ENCODE assay signal across 26 mouse cellular contexts in genomic region chr6:17497366-17497765, GRCm38 (mm10). TPM values are rescaled to one million over a fixed set of nuclear protein-coding genes. Genes with fewer than 3 reads are reported as not detected.
DNase-seq lines count a peak whose midpoint lies in the region; ATAC-seq and TF ChIP-seq lines count a peak whose summit lies in the region.
"Had no signal": no experiment of that assay in that cellular context is flagged by ENCODE, and none has a peak within 500 bp of the region (broad histone marks: within the 10 kb centered on the region; RNA-seq: fewer than 3 reads in every experiment).

No protein-coding gene starts in this region.

- no peaks in the 10 kb centered on the region; the same call in 1 of the 2 replicates for H3K36me3 ChIP-seq in kidney, adult 2 months (ENCODE audit: control insufficient read depth, insufficient read depth, low read length)
- no peaks in the 10 kb centered on the region for H3K36me3 ChIP-seq in stomach, embryonic 16.5 days (ENCODE audit: control insufficient read depth, insufficient read depth, low read length)
- H3K36me3 ChIP-seq in stomach, postnatal 0 days (ENCODE audit: control insufficient read depth, insufficient read depth, low read length), result no peaks in the 10 kb centered on the region
- no peaks in the 10 kb centered on the region for H3K36me3 ChIP-seq in hindbrain, embryonic 11.5 days (ENCODE audit: control insufficient read depth, insufficient read depth, low read length)
- H3K36me3 ChIP-seq: embryonic facial prominence, embryonic 10.5 days; embryonic facial prominence, embryonic 12.5 days; forebrain, embryonic 10.5 days; forebrain, embryonic 12.5 days; forebrain, embryonic 15.5 days had no signal

- 36% methylated on average over 4 of the region's 4 CpGs for WGBS in kidney, adult 2 months
- 75% methylated on average over 4 of the region's 4 CpGs for WGBS in stomach, embryonic 16.5 days
- 81% methylated on average over 4 of the region's 4 CpGs for WGBS in stomach, postnatal 0 days
- 62% methylated on average over 4 of the region's 4 CpGs for WGBS in hindbrain, embryonic 11.5 days

- no peak for TF ChIP-seq POLR2A in kidney, adult 2 months (IDR thresholded peaks at IDR 0.05; ENCODE audit: low read depth, low read length)

- no peak overlapping the region for H3K4me3 ChIP-seq in kidney, adult 2 months (ENCODE audit: insufficient read depth, low read depth, low read length)
- H3K4me3 ChIP-seq in stomach, embryonic 16.5 days (replicated peaks; ENCODE audit: low read length), result no peak overlapping the region
- H3K4me3 ChIP-seq in stomach, postnatal 0 days (ENCODE audit: low read depth, low read length), result no peak overlapping the region
- no peak overlapping the region for H3K4me3 ChIP-seq in hindbrain, embryonic 11.5 days (ENCODE audit: low read depth, low read length)
- H3K4me3 ChIP-seq: embryonic facial prominence, embryonic 10.5 days; embryonic facial prominence, embryonic 12.5 days; erythroblast, embryonic 14.5 days; forebrain, embryonic 10.5 days; forebrain, embryonic 12.5 days; forebrain, embryonic 15.5 days had no signal

- peak; percentile 31 for DNase-seq in kidney, adult 2 months
- DNase-seq in kidney, adult 8-10 months, result no peak
- DNase-seq in stomach, postnatal 0 days (ENCODE audit: low spot score), result no peak
- no peak for DNase-seq in MN1 (ENCODE audit: low spot score)
- no peak for DNase-seq in hindbrain, embryonic 11.5 days (ENCODE audit: low spot score)
- DNase-seq: adrenal gland, adult 8-10 months; adrenal gland, postnatal 14 days; adrenal gland, postnatal 36 days; cerebellum, adult 11-12 months; cerebellum, adult 2 months; cerebellum, adult 9-10 months; cerebellum, postnatal 10 days; cerebellum, postnatal 25 days; forebrain, postnatal 0 days had no signal

- no peak for ATAC-seq in stomach, embryonic 16.5 days (ENCODE audit: insufficient read depth, low FRiP score)
- no peak for ATAC-seq in stomach, postnatal 0 days (ENCODE audit: low FRiP score, low TSS enrichment)
- ATAC-seq in granulocyte monocyte progenitor cell, adult 5-6 weeks (replicated peaks; ENCODE audit: poor library complexity, severe bottlenecking), result peak; percentile 70
- ATAC-seq in megakaryocyte progenitor cell, adult 5-6 weeks (replicated peaks; ENCODE audit: poor library complexity), result peak; percentile 46
- no peak for ATAC-seq in hindbrain, embryonic 11.5 days (ENCODE audit: low FRiP score)
- ATAC-seq: activated CD4-positive, CD25-positive, alpha-beta regulatory T cell, adult 4 months; forebrain, embryonic 15.5 days; forebrain, postnatal 0 days; Patski had no signal

- no peak for TF ChIP-seq CTCF in kidney, adult 2 months (conservative IDR thresholded peaks at IDR 0.05; ENCODE audit: insufficient read depth, insufficient read length, low read depth, low read length)
- no peak for TF ChIP-seq CTCF in stomach, postnatal 0 days (IDR thresholded peaks at IDR 0.05; ENCODE audit: low read depth)

- no peaks in the 10 kb centered on the region for H3K27me3 ChIP-seq in kidney, adult 2 months (replicated peaks; ENCODE audit: control insufficient read depth, insufficient read depth, low read length)
- H3K27me3 ChIP-seq in stomach, embryonic 16.5 days (ENCODE audit: control insufficient read depth, insufficient read depth, low read length), result no peaks in the 10 kb centered on the region
- H3K27me3 ChIP-seq in stomach, postnatal 0 days (ENCODE audit: control insufficient read depth, insufficient read depth, low read length), result no peaks in the 10 kb centered on the region
- no peaks in the 10 kb centered on the region for H3K27me3 ChIP-seq in hindbrain, embryonic 11.5 days (ENCODE audit: control insufficient read depth, insufficient read depth, low read length)
- H3K27me3 ChIP-seq: embryonic facial prominence, embryonic 12.5 days; forebrain, embryonic 12.5 days; forebrain, embryonic 15.5 days; Patski had no signal

- no peak overlapping the region for H3K9ac ChIP-seq in stomach, embryonic 16.5 days (ENCODE audit: low read length)
- no peak overlapping the region for H3K9ac ChIP-seq in stomach, postnatal 0 days (ENCODE audit: low read length)
- H3K9ac ChIP-seq in hindbrain, embryonic 11.5 days (ENCODE audit: low read depth, low read length), result no peak overlapping the region
- H3K9ac ChIP-seq: embryonic facial prominence, embryonic 12.5 days; forebrain, embryonic 12.5 days; forebrain, embryonic 15.5 days; forebrain, postnatal 0 days had no signal

- H3K4me1 ChIP-seq in kidney, adult 2 months (ENCODE audit: control insufficient read depth, insufficient read depth, low read length), result peaks cover 22% of the 10 kb centered on the region
- peaks cover 7% of the 10 kb centered on the region; the same call in 1 of the 2 replicates for H3K4me1 ChIP-seq in stomach, embryonic 16.5 days (ENCODE audit: control insufficient read depth, insufficient read depth, low read length)
- H3K4me1 ChIP-seq in stomach, postnatal 0 days (replicated peaks; ENCODE audit: control insufficient read depth, insufficient read depth), result 0 out of 2 replicates have a peak, but pooled peaks cover 4% of the 10 kb centered on the region
- H3K4me1 ChIP-seq in hindbrain, embryonic 11.5 days (replicated peaks; ENCODE audit: control insufficient read depth, insufficient read depth, low read length), result no peaks in the 10 kb centered on the region
- H3K4me1 ChIP-seq: forebrain, embryonic 12.5 days; forebrain, embryonic 15.5 days had no signal

- H3K27ac ChIP-seq in kidney, adult 2 months (ENCODE audit: insufficient read depth, low read depth, low read length), result peak overlapping the region; percentile 65; the same call in 1 of the 2 replicates
- peak overlapping the region; percentile 12; the same call in 1 of the 2 replicates for H3K27ac ChIP-seq in stomach, embryonic 16.5 days (ENCODE audit: low read length)
- H3K27ac ChIP-seq in stomach, postnatal 0 days (replicated peaks), result no peak overlapping the region
- no peak overlapping the region for H3K27ac ChIP-seq in hindbrain, embryonic 11.5 days (ENCODE audit: low read depth, low read length)
- H3K27ac ChIP-seq: embryonic facial prominence, embryonic 10.5 days; embryonic facial prominence, embryonic 12.5 days; forebrain, embryonic 10.5 days; forebrain, embryonic 12.5 days; forebrain, embryonic 15.5 days had no signal

- no peak for TF ChIP-seq EP300 in stomach, postnatal 0 days (optimal IDR thresholded peaks at IDR 0.05)

- H3K4me2 ChIP-seq in stomach, embryonic 16.5 days (ENCODE audit: low read depth, low read length), result no peak overlapping the region
- no peak overlapping the region for H3K4me2 ChIP-seq in stomach, postnatal 0 days (replicated peaks; ENCODE audit: low read depth)
- H3K4me2 ChIP-seq in hindbrain, embryonic 11.5 days (replicated peaks; ENCODE audit: low read depth, low read length), result no peak overlapping the region
- H3K4me2 ChIP-seq: embryonic facial prominence, embryonic 12.5 days; forebrain, embryonic 12.5 days; forebrain, embryonic 15.5 days had no signal

- H3K9me3 ChIP-seq in stomach, embryonic 16.5 days (replicated peaks; ENCODE audit: control insufficient read depth, low read length), result no peaks in the 10 kb centered on the region
- no peaks in the 10 kb centered on the region for H3K9me3 ChIP-seq in stomach, postnatal 0 days (ENCODE audit: control insufficient read depth, low read length)
- no peaks in the 10 kb centered on the region for H3K9me3 ChIP-seq in hindbrain, embryonic 11.5 days (ENCODE audit: control insufficient read depth, low read length)
- H3K9me3 ChIP-seq: embryonic facial prominence, embryonic 10.5 days; embryonic facial prominence, embryonic 12.5 days; forebrain, embryonic 10.5 days; forebrain, embryonic 12.5 days; forebrain, embryonic 15.5 days had no signal

RNA-seq across cellular contexts. Expression of gene Met, which starts 33.8 kb away (rescaled TPM):
- 31.1 and 36.6 TPM in 2 replicates for polyA plus RNA-seq in kidney, adult 2 months (2012; rRNA removed)
- polyA plus RNA-seq in stomach, embryonic 16.5 days (2015; fragmentation: Nextera tagmentation; extraction: Ambion mirVana), result 12.3 and 13.4 TPM in 2 replicates
- polyA plus RNA-seq in stomach, postnatal 0 days (2015; fragmentation: Nextera tagmentation; extraction: Ambion mirVana), result 4.0 and 4.5 TPM in 2 replicates
- total RNA-seq in granulocyte monocyte progenitor cell, adult 5-6 weeks (2014; fragmentation: Nextera tagmentation), result 29.6 and 29.9 TPM in 2 replicates
- 30.6 and 32.9 TPM in 2 replicates for total RNA-seq in granulocyte monocyte progenitor cell, adult 5-6 weeks (2017)
- total RNA-seq in megakaryocyte progenitor cell, adult 5-6 weeks (2015), result 28.2 and 33.6 TPM in 2 replicates
- total RNA-seq in megakaryocyte progenitor cell, adult 5-6 weeks (2017), result 21.6 and 21.9 TPM in 2 replicates
- 1.9 and 2.2 TPM in 2 replicates for polyA plus RNA-seq in hindbrain, embryonic 11.5 days (2014; fragmentation: Nextera tagmentation; extraction: Ambion mirVana)
- total RNA-seq: MEL had no signal
- polyA plus RNA-seq: activated CD4-positive, CD25-positive, alpha-beta regulatory T cell, adult 4 months; erythroblast, embryonic 14.5 days had no signal

Comparison
In these comparisons a context has a peak if more than half of its experiments do, and no peak if none do; other contexts are left out.
1. H3K27ac ChIP-seq: peak in kidney, adult 2 months (single experiment) and stomach, embryonic 16.5 days (single experiment); none in stomach, postnatal 0 days (single experiment) and hindbrain, embryonic 11.5 days (single experiment).
2. ATAC-seq: peak in granulocyte monocyte progenitor cell, adult 5-6 weeks (single experiment) and megakaryocyte progenitor cell, adult 5-6 weeks (single experiment); none in stomach, embryonic 16.5 days (single experiment), stomach, postnatal 0 days (single experiment) and hindbrain, embryonic 11.5 days (single experiment).